Mouse (Mus musculus) lung, postnatal 25 days (tissue): ENCODE results near the gene Bscl2.
"Not testable (repeated sequence)": the region's sequence is repeated elsewhere in the genome, so short reads cannot be mapped to it uniquely, and the experiment has no call there.

Experiments
- DNase-seq: peaks from one replicate; pipeline ENCODE4 v3.0.0; 2022; ENCODE audit warnings: low spot score

Gene Bscl2

GRCm38 (mm10) chr19:8871267-8872186 lies 34.3 kb downstream of the Bscl2 start, which contains the start of gene Ubxn1:
Ubxn1 (plus strand) TSS chr19:8871496.
- DNase-seq, result peak; percentile 98

DNA sequence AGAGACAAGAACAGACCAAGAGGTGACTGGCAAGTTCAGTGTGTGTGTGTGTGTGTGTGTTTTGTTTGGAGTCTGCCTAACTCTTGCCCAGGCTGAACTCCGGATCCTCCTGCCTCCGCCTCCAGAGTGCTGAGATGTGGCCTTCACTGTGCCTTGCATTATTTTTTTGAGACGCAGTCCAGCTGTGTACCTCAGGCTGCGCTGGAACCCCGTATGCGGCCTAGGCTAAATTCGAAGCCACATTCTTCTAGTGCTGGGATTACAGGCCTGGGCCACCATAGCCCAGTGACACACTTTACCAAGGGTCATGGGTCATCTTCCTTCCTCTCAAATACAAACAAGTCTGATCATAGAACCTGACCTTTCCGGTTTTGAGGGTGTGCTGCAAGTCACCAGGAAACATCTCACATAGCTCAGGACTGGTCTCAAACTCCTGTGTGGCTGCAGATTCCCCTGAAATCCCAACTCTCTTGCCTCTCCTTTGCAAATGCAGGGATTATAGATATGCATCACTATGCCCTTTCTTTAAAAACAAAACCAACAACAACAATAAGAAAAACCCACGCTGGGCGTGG lies 35.1 kb downstream of the Bscl2 start:
- DNase-seq, result no peak

- DNase-seq, result no peak
These were observed 37.8 kb downstream of the Bscl2 start for GRCm38 (mm10) chr19:8875031-8875430.

GRCm38 (mm10) chr19:8880311-8881033 lies 43.2 kb downstream of the Bscl2 start, which contains the start of gene Uqcc3:
Uqcc3 (minus strand) TSS chr19:8880923.
- DNase-seq, result peak; percentile 94

- DNase-seq, result no peak
These were observed 43.7 kb downstream of the Bscl2 start for GRCm38 (mm10) chr19:8881034-8881392.

DNA sequence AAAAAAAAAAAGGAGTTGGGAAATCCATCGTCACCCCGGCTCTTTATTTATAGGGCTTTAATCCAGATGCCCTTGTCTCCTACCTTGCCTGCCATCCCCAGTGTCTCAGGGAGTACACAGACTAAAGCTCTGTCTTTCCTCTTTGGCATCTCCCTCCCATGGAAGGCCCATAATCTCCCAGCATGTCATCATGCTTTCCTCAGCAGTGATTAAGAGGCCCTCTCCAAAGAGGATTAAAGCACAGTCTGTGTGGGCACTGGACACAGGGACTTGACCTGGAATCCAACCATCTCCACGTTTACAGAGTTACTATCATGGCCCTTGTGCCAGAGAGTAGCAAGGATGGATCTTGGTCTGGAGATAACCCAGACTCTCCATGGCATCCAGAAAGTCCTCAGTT lies 46.3 kb downstream of the Bscl2 start, which contains the start of the genes Lbhd1 and Gm49403:
TSS of gene Lbhd1 (plus strand) at position 117 of the 400 bp plus-strand sequence.
TSS of gene Gm49403 (plus strand) at position 315 of the 400 bp plus-strand sequence.
- DNase-seq, result no peak

- no peak for DNase-seq
These were observed 49.8 kb downstream of the Bscl2 start for GRCm38 (mm10) chr19:8886916-8887584.

DNA sequence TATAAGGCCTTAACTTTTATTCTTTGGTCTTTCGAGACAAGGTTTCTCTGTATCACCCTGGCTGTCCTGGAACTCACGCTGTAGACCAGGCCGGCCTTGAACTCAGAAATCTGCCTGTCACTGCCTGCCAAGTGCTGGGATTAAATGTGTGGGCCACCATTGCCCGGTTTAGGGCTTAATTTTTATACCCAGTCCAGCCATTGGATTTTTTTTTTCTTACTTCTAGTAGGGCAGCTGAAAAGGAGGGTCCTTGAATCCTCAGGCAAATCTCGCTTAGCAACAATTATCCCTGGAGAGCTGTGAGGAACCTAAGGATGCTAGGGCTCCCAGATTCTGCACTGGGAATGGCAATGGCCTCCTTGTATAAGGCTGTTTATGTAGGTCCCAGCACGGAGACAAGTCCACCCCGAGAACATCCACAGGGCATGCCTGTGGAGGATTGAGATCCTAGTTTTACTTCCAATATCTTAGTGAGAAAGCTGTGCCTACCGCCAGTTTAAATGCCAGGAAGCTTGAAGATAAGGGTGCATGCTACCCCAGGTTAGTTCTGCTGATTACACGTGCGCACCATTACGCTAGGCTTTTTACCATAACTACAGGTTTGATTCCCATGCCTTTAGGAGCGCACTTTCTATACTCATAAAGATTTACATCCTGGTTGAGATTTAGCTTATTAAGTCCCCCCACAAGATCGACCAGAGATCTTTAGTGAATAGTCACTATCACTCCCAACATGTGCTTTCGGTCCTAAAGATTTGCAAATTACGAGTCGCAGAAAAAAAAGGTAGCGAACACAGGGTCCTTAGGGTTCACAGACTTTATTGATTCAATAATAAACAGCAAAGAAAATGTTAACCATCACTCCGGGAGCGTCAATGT lies 50.6 kb downstream of the Bscl2 start:
- no peak for DNase-seq

DNA sequence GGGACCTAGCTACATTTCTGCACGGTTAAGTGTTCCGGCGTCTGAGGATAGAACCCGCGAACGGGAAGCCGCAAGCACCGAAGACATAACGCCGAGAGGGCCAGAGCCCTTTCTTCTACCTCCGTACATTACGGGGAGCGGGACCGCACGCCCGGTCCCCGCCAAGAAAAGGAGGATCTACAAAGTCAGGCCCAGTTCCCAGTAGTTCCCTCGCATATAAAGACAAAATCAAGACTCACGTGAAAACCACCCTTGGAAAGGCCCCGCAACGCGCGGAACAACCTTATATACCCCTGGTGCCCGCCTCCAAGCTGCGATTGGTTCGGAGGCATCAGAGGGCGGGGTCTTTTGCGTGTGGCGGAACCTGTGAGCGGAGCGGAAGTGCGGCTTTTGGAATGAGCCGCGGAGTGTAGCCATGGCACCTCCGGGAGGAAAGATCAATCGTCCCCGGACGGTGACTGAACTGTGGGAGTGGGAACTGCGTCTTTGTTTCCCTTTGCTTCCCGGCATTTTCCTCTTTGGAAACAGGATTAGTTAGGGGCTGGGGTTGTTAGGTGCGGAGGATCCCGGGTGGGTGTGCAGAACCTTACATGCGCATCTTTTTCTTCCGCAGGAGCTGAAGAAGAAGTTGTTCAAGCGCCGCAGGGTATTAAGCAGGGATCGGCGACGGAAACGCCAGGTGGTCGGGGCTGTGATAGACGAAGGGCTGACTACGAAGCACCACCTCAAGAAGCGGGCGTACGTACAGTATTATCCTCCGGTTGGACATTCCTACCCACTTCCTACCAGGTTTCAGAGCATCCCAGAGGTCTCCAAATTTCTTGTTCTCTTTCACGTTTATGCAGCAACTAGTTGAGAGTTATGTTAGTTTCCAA lies 51.5 kb downstream of the Bscl2 start, which contains the start of the genes 1810009A15Rik and Gm49416:
TSS of gene 1810009A15Rik (plus strand) at position 343 of the 875 bp plus-strand sequence.
TSS of gene Gm49416 (plus strand) at position 416 of the 875 bp plus-strand sequence.
- DNase-seq, result peak; percentile 96

DNA sequence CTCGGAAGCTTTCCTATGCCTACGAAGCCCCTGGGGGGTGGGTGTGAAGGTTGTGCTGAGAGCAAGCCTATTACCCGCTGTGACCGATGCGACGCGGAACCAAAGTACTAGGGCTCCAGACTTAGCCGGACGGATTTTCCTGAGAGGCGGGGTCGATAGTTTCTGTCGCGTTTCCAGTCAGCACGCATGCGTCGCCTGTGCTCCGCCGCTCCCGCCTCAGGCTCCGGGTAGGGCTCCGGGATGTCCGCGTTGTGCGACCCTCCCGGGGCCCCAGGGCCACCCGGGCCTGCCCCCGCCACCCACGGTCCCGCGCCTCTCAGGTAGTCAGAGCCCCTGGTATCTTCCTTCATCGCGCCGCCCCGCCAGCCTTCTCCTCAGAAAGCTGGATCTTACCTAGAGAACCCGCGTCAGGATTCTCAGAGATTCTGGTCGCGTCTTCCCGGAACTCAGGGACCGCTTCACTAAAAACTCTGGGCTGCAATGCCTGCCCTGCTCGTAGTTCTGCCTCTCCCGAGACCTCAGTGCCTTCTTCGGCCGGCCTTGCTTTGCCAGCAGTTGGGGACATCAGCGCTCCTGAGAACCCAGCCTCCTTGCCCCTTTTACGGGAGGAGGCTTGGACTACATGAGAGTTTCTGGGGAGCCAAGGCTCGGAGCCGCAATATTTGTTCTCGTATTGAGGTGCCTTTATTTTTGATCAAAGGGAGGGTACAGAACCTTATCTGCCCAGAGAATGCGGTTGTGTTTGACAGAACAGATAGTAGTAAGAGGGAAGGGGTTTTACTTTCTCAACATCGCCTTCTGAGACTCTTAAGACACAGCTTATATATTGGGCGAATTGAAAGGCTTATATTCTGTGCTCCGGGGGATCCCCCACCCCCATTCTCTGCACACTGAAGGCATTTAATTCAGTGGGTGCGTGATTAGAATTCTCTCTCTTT lies 55.8 kb downstream of the Bscl2 start, which contains the start of gene Ints5:
TSS of gene Ints5 (plus strand) at position 177 of the 938 bp plus-strand sequence.
- DNase-seq, result peak; percentile 88

- DNase-seq, result no peak
These were observed 58.2 kb downstream of the Bscl2 start for GRCm38 (mm10) chr19:8895397-8895960.

DNA sequence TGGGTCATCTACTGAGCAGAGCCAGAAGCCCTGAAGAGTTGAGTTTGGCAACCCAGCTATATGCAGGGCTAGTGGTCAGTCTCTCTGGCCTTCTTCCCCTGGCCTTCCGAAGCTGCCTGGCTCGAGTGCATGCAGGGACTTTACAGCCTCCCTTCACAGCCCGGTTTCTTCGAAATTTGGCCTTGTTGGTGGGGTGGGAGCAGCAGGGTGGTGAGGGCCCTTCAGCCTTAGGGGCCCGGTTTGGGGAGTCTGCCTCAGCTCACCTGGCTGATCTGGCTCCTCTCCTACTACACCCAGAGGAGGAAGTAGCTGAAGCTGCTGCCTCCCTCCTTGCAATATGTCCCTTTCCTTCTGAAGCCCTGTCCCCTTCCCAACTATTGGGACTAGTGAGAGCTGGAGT lies 59.0 kb downstream of the Bscl2 start:
- DNase-seq, result not testable (repeated sequence)

GRCm38 (mm10) chr19:8897211-8897864 lies 60.1 kb downstream of the Bscl2 start:
- not testable (repeated sequence) for DNase-seq

GRCm38 (mm10) chr19:8897865-8898495 lies 60.7 kb downstream of the Bscl2 start, which contains the start of gene Ganab:
Ganab (plus strand) TSS chr19:8898071.
- DNase-seq, result peak; percentile 98
